Mouse (Mus musculus) cerebellum, adult 2 months (tissue): Measurements from ENCODE around the gene Hopx.

Experiments used
- CTCF ChIP-seq: fragments of 200-500 bp; IDR thresholded peaks from 2 replicates; pipeline ENCODE4 v1.5.1; 2011; ENCODE audit warnings: low read depth, mild to moderate bottlenecking, control low read depth, low read length, moderate library complexity, borderline replicate concordance; ENCODE audit not compliant: insufficient read depth
- POLR2A ChIP-seq: fragments of 200-500 bp; IDR thresholded peaks from 2 replicates; pipeline ENCODE4 v1.6.1; 2011; ENCODE audit warnings: low read length, control low read depth, borderline replicate concordance; ENCODE audit not compliant: insufficient read depth

GRCm38 (mm10) chr5:77038451-77038850 lies 76.5 kb downstream of the Hopx start:
- TF ChIP-seq CTCF (no peak), POLR2A (no peak)
